Mouse (Mus musculus): Measurements from ENCODE around the gene Rnf4. TPM values are rescaled to one million over a fixed set of nuclear protein-coding genes. Genes with fewer than 3 reads are reported as not detected.

Rnf4 gene
- total and polyA plus RNA-seq, 3 experiments = 60.3 to 117 (median 112) TPM

Other genes starting within 250 kb of the Rnf4 start
- 0.25 and 0.55 TPM in 2 replicates for gene Poln, start 166.8 kb upstream of the Rnf4 start, total RNA-seq (2012; rRNA removed)
- gene Poln, start 166.8 kb upstream of the Rnf4 start, total RNA-seq (2014; rRNA removed) = 0.12 and 0.39 TPM in 2 replicates
- 0.45 and 0.64 TPM in 2 replicates for gene Poln, start 166.8 kb upstream of the Rnf4 start, polyA plus RNA-seq (2012; ENCODE audit: insufficient read length, low read depth)
- gene Haus3, start 166.8 kb upstream of the Rnf4 start, total RNA-seq (2012; rRNA removed) = 16.0 and 23.4 TPM in 2 replicates
- 66.0 and 93.1 TPM in 2 replicates for gene Haus3, start 166.8 kb upstream of the Rnf4 start, total RNA-seq (2014; rRNA removed)
- gene Haus3, start 166.8 kb upstream of the Rnf4 start, polyA plus RNA-seq (2012; ENCODE audit: insufficient read length, low read depth) = 51.5 and 53.4 TPM in 2 replicates
- 6.0 and 6.2 TPM in 2 replicates for gene Mxd4, start 148.6 kb upstream of the Rnf4 start, total RNA-seq (2012; rRNA removed)
- 5.4 and 6.0 TPM in 2 replicates for gene Mxd4, start 148.6 kb upstream of the Rnf4 start, total RNA-seq (2014; rRNA removed)
- 4.8 and 7.6 TPM in 2 replicates for gene Mxd4, start 148.6 kb upstream of the Rnf4 start, polyA plus RNA-seq (2012; ENCODE audit: insufficient read length, low read depth)
- 1.2 and 1.7 TPM in 2 replicates for gene Zfyve28, start 47.8 kb upstream of the Rnf4 start, total RNA-seq (2012; rRNA removed)
- gene Zfyve28, start 47.8 kb upstream of the Rnf4 start, total RNA-seq (2014; rRNA removed) = 2.0 TPM in 2 replicates
- gene Zfyve28, start 47.8 kb upstream of the Rnf4 start, polyA plus RNA-seq (2012; ENCODE audit: insufficient read length, low read depth) = 2.8 and 2.9 TPM in 2 replicates
- not detected in 2 replicates for gene Cfap99, start 47.7 kb upstream of the Rnf4 start, total RNA-seq (2012; rRNA removed)
- gene Cfap99, start 47.7 kb upstream of the Rnf4 start, total RNA-seq (2014; rRNA removed) = not detected in 2 replicates
- gene Cfap99, start 47.7 kb upstream of the Rnf4 start, polyA plus RNA-seq (2012; ENCODE audit: insufficient read length, low read depth) = not detected in 2 replicates
- 7.2 and 8.5 TPM in 2 replicates for gene Fam193a, start 33.6 kb downstream of the Rnf4 start, total RNA-seq (2012; rRNA removed)
- 3.6 and 3.8 TPM in 2 replicates for gene Fam193a, start 33.6 kb downstream of the Rnf4 start, total RNA-seq (2014; rRNA removed)
- gene Fam193a, start 33.6 kb downstream of the Rnf4 start, polyA plus RNA-seq (2012; ENCODE audit: insufficient read length, low read depth) = 18.3 and 19.0 TPM in 2 replicates
- 21.9 and 23.4 TPM in 2 replicates for gene Tnip2, start 177.7 kb downstream of the Rnf4 start, total RNA-seq (2012; rRNA removed)
- 16.0 and 17.7 TPM in 2 replicates for gene Tnip2, start 177.7 kb downstream of the Rnf4 start, total RNA-seq (2014; rRNA removed)
- 26.8 and 30.6 TPM in 2 replicates for gene Tnip2, start 177.7 kb downstream of the Rnf4 start, polyA plus RNA-seq (2012; ENCODE audit: insufficient read length, low read depth)
- 5.9 and 7.3 TPM in 2 replicates for gene Sh3bp2, start 189.5 kb downstream of the Rnf4 start, total RNA-seq (2012; rRNA removed)
- 5.8 and 6.5 TPM in 2 replicates for gene Sh3bp2, start 189.5 kb downstream of the Rnf4 start, total RNA-seq (2014; rRNA removed)
- gene Sh3bp2, start 189.5 kb downstream of the Rnf4 start, polyA plus RNA-seq (2012; ENCODE audit: insufficient read length, low read depth) = 10.5 and 11.0 TPM in 2 replicates
- 32.1 and 45.0 TPM in 2 replicates for gene Add1, start 237.4 kb downstream of the Rnf4 start, total RNA-seq (2012; rRNA removed)
- gene Add1, start 237.4 kb downstream of the Rnf4 start, total RNA-seq (2014; rRNA removed) = 28.0 and 28.1 TPM in 2 replicates
- gene Add1, start 237.4 kb downstream of the Rnf4 start, polyA plus RNA-seq (2012; ENCODE audit: insufficient read length, low read depth) = 46.0 and 48.7 TPM in 2 replicates